Mouse (Mus musculus) intestine, embryonic 15.5 days (tissue): Measurements from ENCODE around the gene Rtel1. TPM values are rescaled to one million over a fixed set of nuclear protein-coding genes. Genes with fewer than 3 reads are reported as not detected.
A peak's percentile ranks its signal among the peaks of the same experiment; 100 is the strongest.

ENCODE experiments used
- ATAC-seq: fragments of 200-750 bp; cut with Nextera tagmentation; 2 replicates; pipeline ENCODE4 v1.8.0; 2017; ENCODE audit warnings: moderate TSS enrichment, moderate library complexity
- H3K27ac ChIP-seq: fragments of 300-500 bp; sonication (generic); 2 replicates; pipeline ENCODE4 v1.5.1; 2015; ENCODE audit warnings: mild to moderate bottlenecking, inconsistent platforms
- H3K27me3 ChIP-seq: fragments of 300-500 bp; sonication (generic); replicated peaks from 2 replicates; pipeline ENCODE4 v1.6.1; 2015; ENCODE audit warnings: inconsistent platforms
- H3K36me3 ChIP-seq: fragments of 300-500 bp; sonication (generic); 2 replicates; pipeline ENCODE4 v1.6.1; 2015; ENCODE audit warnings: inconsistent platforms
- H3K4me1 ChIP-seq: fragments of 300-500 bp; sonication (generic); replicated peaks from 2 replicates; pipeline ENCODE4 v1.6.1; 2015; ENCODE audit warnings: inconsistent platforms
- H3K4me2 ChIP-seq: fragments of 300-500 bp; sonication (generic); replicated peaks from 2 replicates; pipeline ENCODE4 v1.6.1; 2015; ENCODE audit warnings: mild to moderate bottlenecking, inconsistent platforms
- H3K4me3 ChIP-seq: fragments of 300-500 bp; sonication (generic); replicated peaks from 2 replicates; pipeline ENCODE4 v1.5.1; 2015; ENCODE audit warnings: inconsistent platforms
- H3K9ac ChIP-seq: fragments of 300-500 bp; sonication (generic); 2 replicates; pipeline ENCODE4 v1.6.1; 2015; ENCODE audit warnings: inconsistent platforms
- H3K9me3 ChIP-seq: fragments of 300-500 bp; sonication (generic); 2 replicates; pipeline ENCODE4 v1.6.1; 2016; ENCODE audit warnings: inconsistent platforms
- WGBS: fragments of 180-500 bp; shearing (Covaris S2); methylation state at CpG from one replicate; pipeline ENCODE4 v1.1.7; 2015; 5-methylcytosine and 5-hydroxymethylcytosine counted together
- polyA plus RNA-seq: library from polyadenylated mRNA; unstranded; fragments of >200 nt; fragmentation: Nextera tagmentation; extraction: Ambion mirVana; gene quantifications from 2 replicates; pipeline ENCODE4 v1.2.1, GENCODE M21; 2015

Rtel1 gene
- polyA plus RNA-seq, 1 experiment from 2014 or later = 30.3 TPM

GRCm38 (mm10) chr2:181290937-181291336 lies 28.6 kb upstream of the Rtel1 start:
- peaks cover 5% of the 10 kb centered on the region; the same call in 1 of the 2 replicates for H3K4me1 ChIP-seq
- ATAC-seq = no peak
- H3K4me3 ChIP-seq = no peak overlapping the region
- no peak overlapping the region for H3K27ac ChIP-seq
- H3K27me3 ChIP-seq = no peaks in the 10 kb centered on the region
- H3K36me3 ChIP-seq = 0 out of 2 replicates have a peak, but pooled peaks cover 2% of the 10 kb centered on the region
- 83% methylated on average over 1 of the region's 1 CpGs for WGBS
- H3K9ac ChIP-seq = no peak overlapping the region
- H3K9me3 ChIP-seq = no peaks in the 10 kb centered on the region
- no peak overlapping the region for H3K4me2 ChIP-seq

GRCm38 (mm10) chr2:181302041-181302440 lies 17.5 kb upstream of the Rtel1 start:
- 26% methylated on average over 3 of the region's 3 CpGs for WGBS
- H3K4me3 ChIP-seq = no peak overlapping the region
- H3K9ac ChIP-seq = no peak overlapping the region
- no peaks in the 10 kb centered on the region for H3K4me1 ChIP-seq
- H3K27me3 ChIP-seq = peaks cover 12% of the 10 kb centered on the region
- no peak overlapping the region for H3K4me2 ChIP-seq
- peaks cover 3% of the 10 kb centered on the region; the same call in 1 of the 2 replicates for H3K36me3 ChIP-seq
- no peak overlapping the region for H3K27ac ChIP-seq
- no peak for ATAC-seq
- H3K9me3 ChIP-seq = no peaks in the 10 kb centered on the region

- Histone ChIP-seq H3K9ac (no peak overlapping the region), H3K27me3 (peaks cover 16% of the 10 kb centered on the region), H3K4me2 (no peak overlapping the region), H3K36me3 (peaks cover 3% of the 10 kb centered on the region; the same call in 1 of the 2 replicates), H3K4me3 (no peak overlapping the region), H3K4me1 (no peaks in the 10 kb centered on the region), H3K9me3 (no peaks in the 10 kb centered on the region), H3K27ac (no peak overlapping the region)
- no peak for ATAC-seq
- 73% methylated on average over 1 of the region's 1 CpGs for WGBS
These were observed 14.6 kb upstream of the Rtel1 start for GRCm38 (mm10) chr2:181304944-181305343.

- no peaks in the 10 kb centered on the region for H3K4me1 ChIP-seq
- H3K9me3 ChIP-seq = no peaks in the 10 kb centered on the region
- 11% methylated on average over 30 of the region's 30 CpGs for WGBS
- H3K4me3 ChIP-seq = no peak overlapping the region
- peak; percentile 28; the same call in 1 of the 2 replicates for ATAC-seq
- H3K27me3 ChIP-seq = peaks cover 16% of the 10 kb centered on the region
- no peaks in the 10 kb centered on the region for H3K36me3 ChIP-seq
- H3K27ac ChIP-seq = no peak overlapping the region
- no peak overlapping the region for H3K9ac ChIP-seq
- H3K4me2 ChIP-seq = peak overlapping the region; percentile 20; the same call in 1 of the 2 replicates
These were observed 12.3 kb upstream of the Rtel1 start for GRCm38 (mm10) chr2:181307144-181307804.

GRCm38 (mm10) chr2:181312435-181312834 lies 7.1 kb upstream of the Rtel1 start:
- Histone ChIP-seq H3K4me3 (no peak overlapping the region), H3K4me2 (no peak overlapping the region), H3K36me3 (no peaks in the 10 kb centered on the region), H3K27me3 (peaks cover 33% of the 10 kb centered on the region), H3K9me3 (no peaks in the 10 kb centered on the region), H3K27ac (no peak overlapping the region), H3K9ac (no peak overlapping the region), H3K4me1 (peaks cover 7% of the 10 kb centered on the region)
- ATAC-seq = no peak
- 78% methylated on average over 3 of the region's 3 CpGs for WGBS

DNA sequence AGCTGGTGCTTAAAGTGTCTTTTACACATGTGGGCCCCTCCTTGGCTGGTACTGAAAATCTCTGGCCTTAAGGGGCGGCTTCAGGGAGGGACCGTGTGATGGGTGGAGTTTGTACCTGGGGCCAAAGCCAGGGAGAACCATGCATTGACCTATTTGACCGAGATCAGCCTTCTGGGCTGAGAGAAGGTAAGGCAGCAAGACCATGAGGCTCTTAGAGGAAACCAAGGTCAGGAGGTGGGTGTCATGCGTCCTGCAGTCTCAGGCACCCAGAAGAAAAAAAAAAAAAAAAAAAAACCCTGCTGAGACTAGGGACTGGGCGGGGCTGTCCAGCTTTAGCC lies 6.6 kb upstream of the Rtel1 start:
- H3K9me3 ChIP-seq = no peaks in the 10 kb centered on the region
- WGBS = 10% methylated on average over 5 of the region's 5 CpGs

GRCm38 (mm10) chr2:181313344-181314079 lies 6.0 kb upstream of the Rtel1 start:
- H3K4me3 ChIP-seq = peak overlapping the region; percentile 20
- no peak overlapping the region for H3K9ac ChIP-seq
- H3K4me2 ChIP-seq = peak overlapping the region; percentile 49
- WGBS = 3% methylated on average over 35 of the region's 35 CpGs
- peaks cover 7% of the 10 kb centered on the region for H3K4me1 ChIP-seq
- H3K36me3 ChIP-seq = no peaks in the 10 kb centered on the region
- no peaks in the 10 kb centered on the region for H3K9me3 ChIP-seq
- H3K27ac ChIP-seq = no peak overlapping the region
- peak; percentile 56 for ATAC-seq
- H3K27me3 ChIP-seq = peaks cover 31% of the 10 kb centered on the region

More for the DNA sequence above, 6.6 kb upstream of the Rtel1 start:
- no peak for ATAC-seq
- Histone ChIP-seq H3K4me3 (no peak overlapping the region), H3K4me1 (peaks cover 7% of the 10 kb centered on the region), H3K27ac (no peak overlapping the region), H3K4me2 (no peak overlapping the region), H3K27me3 (peaks cover 31% of the 10 kb centered on the region), H3K36me3 (no peaks in the 10 kb centered on the region), H3K9ac (no peak overlapping the region)

- H3K9me3 ChIP-seq = no peaks in the 10 kb centered on the region
- H3K4me1 ChIP-seq = peaks cover 10% of the 10 kb centered on the region
- peaks cover 31% of the 10 kb centered on the region for H3K27me3 ChIP-seq
- no peak within 1 kb of the TSS for H3K27ac ChIP-seq
- ATAC-seq = peak; percentile 75
- 3% methylated on average over 23 of the region's 23 CpGs for WGBS
- H3K36me3 ChIP-seq = no peaks in the 10 kb centered on the region
- H3K4me2 ChIP-seq = peak within 1 kb of the TSS; percentile 49
- no peak within 1 kb of the TSS for H3K9ac ChIP-seq
- peak within 1 kb of the TSS; percentile 20 for H3K4me3 ChIP-seq
These were observed 5.3 kb upstream of the Rtel1 start, which contains the start of gene Stmn3 for GRCm38 (mm10) chr2:181314080-181314810. TSS of gene Stmn3 (minus strand) at chr2:181314500.

DNA sequence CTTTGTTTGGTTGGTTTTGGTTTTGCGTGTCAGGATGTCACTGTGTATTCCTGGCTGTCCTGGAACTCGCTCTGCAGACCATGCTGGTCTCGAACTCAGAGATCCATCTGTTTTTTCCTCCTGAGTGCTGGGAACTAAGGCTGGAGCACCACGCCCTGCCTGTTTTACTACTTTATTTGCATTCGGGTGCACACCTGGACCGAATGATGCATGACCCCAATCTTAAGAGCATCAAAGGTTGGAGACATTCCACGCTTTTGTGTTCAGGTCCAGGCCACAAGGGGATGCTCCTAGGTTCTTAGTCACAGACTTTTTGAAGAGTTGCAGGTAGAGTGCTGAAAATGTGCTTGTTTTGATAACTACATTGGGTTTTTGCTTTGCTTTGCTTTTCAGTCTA lies 562 bp downstream of the Rtel1 start:
- Histone ChIP-seq H3K27ac (peak overlapping the region; percentile 63), H3K9ac (peak overlapping the region; percentile 59), H3K27me3 (peaks cover 5% of the 10 kb centered on the region), H3K9me3 (no peaks in the 10 kb centered on the region), H3K4me3 (peak overlapping the region; percentile 49), H3K4me1 (peaks cover 9% of the 10 kb centered on the region; the same call in 1 of the 2 replicates), H3K4me2 (peak overlapping the region; percentile 76), H3K36me3 (peaks cover 12% of the 10 kb centered on the region; the same call in 1 of the 2 replicates)
- ATAC-seq = peak; percentile 42
- WGBS = 13% methylated on average over 7 of the region's 7 CpGs

DNA sequence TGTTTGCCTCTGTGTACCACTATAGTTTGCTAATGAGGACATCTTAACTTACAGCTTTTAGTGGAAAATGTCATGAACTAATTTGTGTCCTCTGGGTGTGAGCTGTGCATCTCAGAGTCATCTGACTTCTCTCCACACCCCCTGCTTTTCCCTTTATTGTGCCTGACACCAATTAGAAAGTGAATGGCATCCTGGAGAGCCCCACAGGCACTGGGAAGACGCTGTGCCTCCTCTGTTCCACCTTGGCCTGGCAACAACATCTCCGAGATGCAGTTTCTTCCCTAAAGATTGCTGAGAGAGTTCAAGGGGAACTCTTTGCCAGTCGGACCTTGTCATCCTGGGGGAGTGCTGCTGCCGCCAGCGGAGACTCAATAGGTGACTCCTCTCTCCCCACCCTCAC lies 2.6 kb downstream of the Rtel1 start:
- Histone ChIP-seq H3K9me3 (no peaks in the 10 kb centered on the region), H3K4me2 (no peak overlapping the region), H3K4me3 (no peak overlapping the region), H3K9ac (no peak overlapping the region), H3K4me1 (peaks cover 9% of the 10 kb centered on the region; the same call in 1 of the 2 replicates), H3K36me3 (peaks cover 12% of the 10 kb centered on the region; the same call in 1 of the 2 replicates), H3K27ac (no peak overlapping the region), H3K27me3 (no peaks in the 10 kb centered on the region)
- 83% methylated on average over 5 of the region's 5 CpGs for WGBS
- ATAC-seq = no peak

GRCm38 (mm10) chr2:181326098-181326497 lies 6.6 kb downstream of the Rtel1 start:
- peaks cover 28% of the 10 kb centered on the region for H3K36me3 ChIP-seq
- no peaks in the 10 kb centered on the region for H3K4me1 ChIP-seq
- WGBS = 90% methylated on average over 2 of the region's 2 CpGs
- no peak for ATAC-seq
- no peak overlapping the region for H3K27ac ChIP-seq
- no peak overlapping the region for H3K4me2 ChIP-seq
- H3K9me3 ChIP-seq = no peaks in the 10 kb centered on the region
- no peak overlapping the region for H3K4me3 ChIP-seq
- H3K9ac ChIP-seq = no peak overlapping the region
- H3K27me3 ChIP-seq = no peaks in the 10 kb centered on the region

GRCm38 (mm10) chr2:181332542-181332941 lies 13.0 kb downstream of the Rtel1 start:
- Histone ChIP-seq H3K27me3 (no peaks in the 10 kb centered on the region), H3K9ac (no peak overlapping the region), H3K36me3 (peaks cover 27% of the 10 kb centered on the region), H3K4me2 (no peak overlapping the region), H3K4me3 (no peak overlapping the region), H3K27ac (no peak overlapping the region), H3K9me3 (no peaks in the 10 kb centered on the region), H3K4me1 (no peaks in the 10 kb centered on the region)
- ATAC-seq = no peak
